Mouse (Mus musculus) cerebellum, adult 2 months (tissue): ENCODE data around the gene Zfp444.
A peak's percentile ranks its signal among the peaks of the same experiment; 100 is the strongest.

Experiments used
- CTCF ChIP-seq: fragments of 200-500 bp; IDR thresholded peaks from 2 replicates; pipeline ENCODE4 v1.5.1; 2011; ENCODE audit warnings: low read depth, mild to moderate bottlenecking, control low read depth, low read length, moderate library complexity, borderline replicate concordance; ENCODE audit not compliant: insufficient read depth
- POLR2A ChIP-seq: fragments of 200-500 bp; IDR thresholded peaks from 2 replicates; pipeline ENCODE4 v1.6.1; 2011; ENCODE audit warnings: low read length, control low read depth, borderline replicate concordance; ENCODE audit not compliant: insufficient read depth

GRCm38 (mm10) chr7:6213144-6213543 lies 41.1 kb downstream of the Zfp444 start:
- TF ChIP-seq POLR2A = no peak
- peak; percentile 51 for TF ChIP-seq CTCF
